9 mouse cellular contexts compared by ENCODE assay signal in genomic region chr5:110434816-110435215, GRCm38 (mm10). TPM values are rescaled to one million over a fixed set of nuclear protein-coding genes. Genes with fewer than 3 reads are reported as not detected.
A peak's percentile ranks its signal among the peaks of the same experiment; 100 is the strongest.
DNase-seq lines count a peak whose midpoint lies in the region; TF ChIP-seq lines count a peak whose summit lies in the region.
"Had no signal": no experiment of that assay in that cellular context is flagged by ENCODE, and none has a peak within 500 bp of the region (broad histone marks: within the 10 kb centered on the region; RNA-seq: fewer than 3 reads in every experiment).

No protein-coding gene starts in this region.

- DNase-seq in left cerebral cortex, adult 2 months (ENCODE audit: extremely low spot score in 1 of 2, low spot score in 2 of 2), result no peak
- no peak for DNase-seq in left cerebral cortex, postnatal 25 days (ENCODE audit: low spot score in 2 of 2)
- no peak for DNase-seq in ES-E14 (ENCODE audit: low read depth, low spot score)
- DNase-seq in brain, adult 2 months (ENCODE audit: low read depth, low spot score), result peak; percentile 53
- peak; percentile 47 for DNase-seq in naive thymus-derived CD4-positive, alpha-beta T cell, adult 2 months (ENCODE audit: low read depth)
- no peak for DNase-seq in urinary bladder, postnatal 36 days (ENCODE audit: low spot score in 2 of 2)
- no peak for DNase-seq in adrenal gland, postnatal 4 days (ENCODE audit: low spot score in 2 of 2)
- DNase-seq: heart, postnatal 36 days had no signal

- H3K36me3 ChIP-seq in ES-E14 (ENCODE audit: control insufficient read depth, insufficient read depth, low read length, poor library complexity, severe bottlenecking), result peaks cover 35% of the 10 kb centered on the region

- in situ Hi-C loops in ES-E14 (cut with MboI; ENCODE audit: low sequenced_read_pairs in 2 of 2, unreplicated experiment in 2 of 2), result no loop called here

- H3K27ac ChIP-seq in left cerebral cortex, adult 2 months, result no peak overlapping the region
- H3K27ac ChIP-seq in ES-E14 (ENCODE audit: insufficient read depth, low read depth, low read length, poor library complexity, severe bottlenecking), result no peak overlapping the region

- peak overlapping the region; percentile 19; the same call in 1 of the 2 replicates for H3K9ac ChIP-seq in ES-E14 (ENCODE audit: insufficient read depth, low read depth, low read length, poor library complexity, severe bottlenecking)

- H3K4me1 ChIP-seq in ES-E14 (ENCODE audit: control insufficient read depth in 2 of 2, insufficient read depth in 2 of 2, low read length in 2 of 2, poor library complexity in 1 of 2), result peaks cover 12 to 20% of the 10 kb centered on the region in 2 experiments

- intact Hi-C loops in left cerebral cortex, adult 2 months (cut with DNase I), result loop anchor here (2.0 kb wide), 1 partner anchor 78 kb away; no protein-coding TSS in a partner anchor
- intact Hi-C loops in left cerebral cortex, postnatal 25 days (cut with DNase I), result no loop called here

- H3K4me3 ChIP-seq in left cerebral cortex, adult 2 months, result no peak overlapping the region
- H3K4me3 ChIP-seq in ES-E14 (ENCODE audit: insufficient read depth in 1 of 2, low read depth in 1 of 2, low read length in 2 of 2, poor library complexity in 1 of 2, severe bottlenecking in 1 of 2), result peak overlapping the region in 1 of 2 experiments; percentile 32; a peak in 1 of 4 replicates
- H3K4me3 ChIP-seq: erythroblast, embryonic 14.5 days had no signal

- TF ChIP-seq CTCF in left cerebral cortex, adult 2 months (IDR thresholded peaks at IDR 0.05), result peak; percentile 69

- no peaks in the 10 kb centered on the region for H3K9me3 ChIP-seq in ES-E14 (ENCODE audit: control insufficient read depth, insufficient read depth, low read depth, low read length)

TF ChIP-seq in ES-E14, 5 proteins besides CTCF, POLR2A, EP300 and RAD21:
- TF ChIP-seq ZC3H11A (IDR thresholded peaks at IDR 0.05; ENCODE audit: borderline replicate concordance, low read depth, low read length) (no peak), HCFC1 (IDR thresholded peaks at IDR 0.05; ENCODE audit: borderline replicate concordance, insufficient read depth, low read length) (no peak), MAFK (IDR thresholded peaks at IDR 0.05; ENCODE audit: insufficient read depth, low read depth, low read length) (no peak), CHD2 (IDR thresholded peaks at IDR 0.05; ENCODE audit: low read depth, low read length) (no peak), ZNF384 (IDR thresholded peaks at IDR 0.05; ENCODE audit: low read depth, low read length) (no peak)

RNA-seq across cellular contexts. Expression of gene Fbrsl1, which starts 13.5 kb away (rescaled TPM):
- total RNA-seq in left cerebral cortex, adult 2 months (2021), result 10 to 100 TPM; 78.1 to 79.8 TPM
- 10 to 100 TPM; 68.6 to 73.8 TPM for total RNA-seq in left cerebral cortex, postnatal 25 days (2021)
- total RNA-seq in ES-E14 (2012; rRNA removed), result 44.4 and 51.7 TPM in 2 replicates
- 10 to 100 TPM; 97.9 to 99.9 TPM for total RNA-seq in adrenal gland, postnatal 4 days (2021)

Comparison
In these comparisons a context has a peak if more than half of its experiments do, and no peak if none do; other contexts are left out.
1. DNase-seq: peak in brain, adult 2 months (single experiment) and naive thymus-derived CD4-positive, alpha-beta T cell, adult 2 months (single experiment); none in left cerebral cortex, adult 2 months (0 of 2), left cerebral cortex, postnatal 25 days (0 of 2), ES-E14 (single experiment), urinary bladder, postnatal 36 days (0 of 2) and adrenal gland, postnatal 4 days (0 of 2).